Mouse (Mus musculus) layer of hippocampus, adult 18-20 months (tissue): ENCODE measurements around the gene Nrgn. TPM values are rescaled to one million over a fixed set of nuclear protein-coding genes. Genes with fewer than 3 reads are reported as not detected.

Experiments used
- DNase-seq, 2 experiments: peaks; one replicate each; pipeline ENCODE4 v3.0.0; 2022; ENCODE audit warnings: low spot score in 2 of 2
- total RNA-seq, 2 experiments: library from RNA; stranded (reverse); gene quantifications; 2 replicates each; pipeline ENCODE4 v1.2.3; 2021

Nrgn gene
- total RNA-seq, 2 experiments from 2014 or later, result 1,533 to 1,565 TPM

DNA sequence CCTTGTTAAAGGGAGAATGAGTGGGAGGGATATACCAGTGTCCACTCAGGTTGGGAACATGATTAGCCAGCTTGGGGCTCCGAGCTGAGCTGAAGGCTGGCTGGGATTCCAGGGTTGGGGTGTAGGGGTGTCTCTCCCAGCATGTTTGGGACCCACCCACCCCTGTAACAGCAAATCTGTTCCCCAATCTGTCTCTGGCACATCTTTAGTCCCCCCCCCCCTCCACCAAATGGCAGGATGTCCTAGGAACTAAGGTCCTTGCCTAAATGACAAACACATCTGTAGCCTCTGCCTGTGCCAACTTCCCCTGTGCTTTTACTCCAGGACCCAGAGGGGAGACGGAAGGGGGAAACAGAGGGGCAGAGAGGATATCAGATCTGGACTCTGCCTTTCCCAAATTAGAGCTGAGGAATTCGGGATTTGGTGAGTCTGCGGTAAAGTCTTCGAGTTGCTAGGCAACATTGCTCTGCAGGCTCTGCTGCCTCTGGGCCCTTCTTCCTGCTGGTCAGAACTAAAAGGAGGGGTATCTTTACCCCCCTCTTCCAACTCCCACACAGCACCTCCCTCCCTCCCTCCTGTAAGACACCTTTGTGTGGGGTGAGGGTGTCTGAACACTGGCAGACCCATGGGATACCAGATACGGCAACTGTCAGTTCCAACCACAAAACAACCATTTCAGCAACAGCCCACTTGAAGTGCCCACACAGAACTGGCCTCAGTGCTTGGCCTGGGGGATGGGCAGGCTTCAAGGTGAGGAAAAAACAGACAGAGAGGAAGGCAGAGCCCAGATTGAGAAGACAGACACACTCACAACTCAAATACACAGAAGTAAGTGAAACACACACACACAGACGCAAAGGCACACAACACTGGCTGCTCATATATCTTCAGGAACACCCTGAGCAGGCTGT is 2.4 kb upstream of the Nrgn start, which contains the start of gene Siae:
Gene Siae, plus strand, starts transcription at position 861 of the 911 bp plus-strand sequence.
- DNase-seq, result peak in 1 of 2 experiments; percentile 76

DNA sequence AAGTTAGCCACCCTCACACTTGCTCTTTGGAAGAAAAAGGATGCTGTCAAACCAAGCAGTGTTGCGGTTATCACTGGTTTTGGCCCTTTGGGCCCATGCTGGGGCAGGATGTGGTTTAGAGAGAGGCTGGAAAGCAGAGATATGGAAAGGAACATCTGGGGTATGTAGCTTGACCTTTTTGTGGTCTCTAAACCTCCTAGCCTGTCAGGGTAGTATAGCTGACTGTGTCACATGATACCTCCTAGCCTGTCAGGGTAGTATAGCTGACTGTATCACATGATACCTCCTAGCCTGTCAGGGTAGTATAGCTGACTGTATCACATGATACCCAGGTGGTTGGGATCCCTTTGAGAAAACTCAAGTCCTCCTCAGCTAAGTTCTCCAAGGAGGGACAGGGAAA is 1.6 kb upstream of the Nrgn start:
- DNase-seq, result no peak

DNA sequence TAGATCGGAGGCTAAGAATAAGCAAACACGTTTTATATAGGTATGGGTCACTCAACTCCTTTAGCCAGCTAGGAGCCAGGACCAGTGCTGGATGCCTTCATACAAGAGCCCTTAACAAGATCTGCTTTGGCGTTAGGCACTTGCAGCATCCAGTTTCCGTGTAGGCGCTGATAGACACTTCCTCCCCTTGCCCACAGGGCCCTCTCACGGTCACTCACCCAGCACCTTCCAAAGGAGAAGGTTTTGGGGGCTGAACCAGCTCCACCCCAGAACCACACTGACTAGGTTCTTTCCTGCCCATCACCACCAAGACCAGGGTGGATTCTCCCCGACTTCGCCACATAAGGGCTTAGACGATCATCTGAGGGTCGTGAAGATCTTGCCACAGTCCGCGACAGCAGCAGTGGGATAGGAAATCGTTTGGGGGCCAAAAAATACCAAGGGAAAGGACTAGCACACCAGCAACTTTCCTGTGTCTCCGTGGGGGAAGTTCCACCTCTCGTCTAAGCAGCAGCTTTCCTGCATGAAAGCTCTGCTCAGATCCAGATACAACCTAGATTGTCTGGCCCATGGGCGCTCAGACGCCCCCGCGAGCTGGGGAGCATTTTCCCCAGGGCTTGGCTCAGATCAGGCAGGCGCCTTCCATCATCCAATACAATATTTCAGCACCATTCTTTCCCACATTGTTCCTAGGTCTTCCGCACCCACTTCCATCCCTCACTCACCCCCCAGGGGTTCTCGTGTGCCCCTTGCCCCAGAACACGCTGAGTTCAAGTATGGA is 763 bp downstream of the Nrgn start:
- peak in 1 of 2 experiments; percentile 74 for DNase-seq

DNA sequence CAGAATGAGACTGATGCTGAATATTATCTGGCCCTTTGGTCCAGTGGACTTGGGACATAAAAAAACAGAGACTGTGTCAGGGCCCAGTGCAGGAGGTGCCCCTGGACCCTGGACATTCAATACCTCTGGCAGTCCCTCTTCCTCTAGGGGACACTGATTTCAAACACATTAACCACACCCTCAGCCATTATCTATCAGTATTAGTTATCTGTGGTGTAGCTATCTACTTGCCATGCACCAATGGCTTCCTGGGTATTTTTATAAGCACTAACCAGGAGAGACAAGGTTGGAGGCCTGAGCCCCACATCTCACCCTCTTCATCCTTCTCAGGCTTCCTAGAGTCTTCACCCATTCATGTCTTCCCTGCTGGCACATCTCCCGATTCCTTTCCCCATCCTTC is 2.3 kb downstream of the Nrgn start:
- DNase-seq, result peak in 1 of 2 experiments; percentile 26

DNA sequence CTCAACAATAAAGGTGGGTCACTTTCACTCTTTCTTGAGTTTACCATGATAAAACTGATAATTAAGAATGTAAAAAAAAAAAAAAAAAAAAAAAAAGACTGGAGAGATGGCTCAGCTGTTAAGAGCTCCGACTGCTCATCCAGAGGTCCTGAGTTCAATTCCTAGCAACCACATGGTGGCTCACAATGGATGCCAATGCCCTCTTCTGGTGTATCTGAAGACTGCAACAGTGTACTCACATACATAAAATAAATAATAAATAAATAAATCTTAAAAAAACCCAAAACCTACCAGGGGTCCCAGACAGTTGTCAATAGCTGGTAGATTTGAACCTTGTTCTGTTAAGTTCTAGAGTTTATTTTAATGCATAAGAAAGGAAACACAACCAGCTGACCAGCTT is 5.8 kb downstream of the Nrgn start:
- peak in 1 of 2 experiments; percentile 60 for DNase-seq

DNA sequence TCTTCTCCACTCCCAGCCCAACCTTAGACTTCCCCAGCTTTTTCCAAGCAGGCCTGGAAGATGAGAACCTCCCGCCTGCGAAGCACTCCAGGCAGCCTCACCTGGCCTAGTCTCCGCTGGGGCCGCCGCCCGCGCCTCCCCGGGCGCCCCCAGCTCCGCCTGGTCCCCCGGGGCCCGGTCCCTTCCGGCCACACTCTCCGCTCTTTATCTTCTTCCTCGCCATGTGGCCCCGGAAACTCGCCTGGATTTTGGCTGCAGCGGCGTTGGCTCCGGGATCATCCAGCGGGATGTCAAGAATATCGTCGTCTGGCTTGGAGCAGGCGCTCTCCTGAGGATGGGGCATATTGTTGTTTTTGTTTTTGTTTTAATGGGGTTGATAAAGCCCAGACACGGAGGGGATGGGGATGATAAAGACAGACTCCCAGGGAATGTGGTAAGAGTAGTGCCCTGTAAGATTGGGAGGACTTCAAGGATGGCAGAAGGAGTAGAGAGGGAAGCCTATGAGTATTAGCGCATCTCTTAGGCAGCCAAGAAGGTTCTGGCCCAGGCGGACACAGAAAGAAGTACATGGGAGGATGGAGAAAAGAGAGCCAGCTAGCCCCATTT is 6.8 kb downstream of the Nrgn start:
- DNase-seq, result peak in 1 of 2 experiments; percentile 22

DNA sequence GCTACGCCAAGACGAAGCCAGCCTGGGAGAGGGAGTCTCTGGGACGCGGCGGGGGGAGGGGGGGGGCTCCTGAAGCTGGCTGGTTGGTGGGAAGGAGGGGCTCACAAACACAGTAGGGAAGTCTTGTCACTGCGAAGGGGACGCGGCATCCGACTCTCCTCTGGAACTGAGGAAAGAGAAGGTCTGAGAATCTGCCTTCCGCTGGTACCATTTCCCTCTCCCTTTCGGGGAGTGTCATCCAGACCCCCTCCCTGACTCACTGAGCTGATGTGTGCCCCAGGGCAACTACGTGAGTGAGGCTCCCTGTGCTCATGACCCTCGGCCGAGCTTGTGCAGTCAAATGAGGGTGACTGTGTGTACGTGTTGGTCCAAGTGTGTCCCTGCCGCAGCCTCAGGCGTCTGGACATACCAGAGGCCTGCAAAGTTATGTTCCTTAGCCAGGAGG is 7.5 kb downstream of the Nrgn start:
- peak in 1 of 2 experiments; percentile 26 for DNase-seq

DNA sequence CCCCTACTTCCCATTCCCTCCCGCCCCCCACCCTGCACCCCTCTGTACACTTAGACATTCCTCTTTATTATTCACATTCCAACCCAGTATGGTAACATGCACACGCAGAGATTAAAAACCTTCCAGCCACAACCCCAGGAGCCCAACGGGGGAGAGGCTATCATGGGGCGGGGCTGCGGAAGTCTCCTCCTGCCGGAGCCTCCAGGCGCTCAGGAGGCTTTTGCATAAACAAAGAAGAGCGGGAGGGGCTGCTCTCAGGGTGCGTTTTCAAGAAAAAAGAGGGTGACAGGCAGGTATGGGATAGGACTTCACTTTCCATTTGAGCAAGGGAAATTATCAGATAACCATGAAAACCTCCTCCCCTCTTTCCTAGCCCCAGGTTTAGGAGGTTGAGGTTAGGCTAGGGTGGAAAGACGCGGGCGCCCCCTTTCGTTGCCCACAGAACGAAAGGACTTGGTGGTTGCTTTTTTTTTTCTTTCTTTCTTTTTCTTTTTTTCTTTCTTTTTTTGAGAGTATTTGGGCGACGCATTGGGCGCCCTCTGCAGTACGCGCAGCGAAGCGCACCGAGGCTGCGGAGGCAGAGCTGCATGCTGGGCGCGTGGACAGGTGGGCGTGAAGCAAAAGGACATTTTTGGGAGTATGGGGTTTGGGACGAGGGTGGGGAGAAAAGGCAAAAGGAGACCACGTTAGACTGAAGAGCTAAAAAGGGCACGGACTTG is 8.1 kb downstream of the Nrgn start:
- DNase-seq, result peak in 1 of 2 experiments; percentile 81

DNA sequence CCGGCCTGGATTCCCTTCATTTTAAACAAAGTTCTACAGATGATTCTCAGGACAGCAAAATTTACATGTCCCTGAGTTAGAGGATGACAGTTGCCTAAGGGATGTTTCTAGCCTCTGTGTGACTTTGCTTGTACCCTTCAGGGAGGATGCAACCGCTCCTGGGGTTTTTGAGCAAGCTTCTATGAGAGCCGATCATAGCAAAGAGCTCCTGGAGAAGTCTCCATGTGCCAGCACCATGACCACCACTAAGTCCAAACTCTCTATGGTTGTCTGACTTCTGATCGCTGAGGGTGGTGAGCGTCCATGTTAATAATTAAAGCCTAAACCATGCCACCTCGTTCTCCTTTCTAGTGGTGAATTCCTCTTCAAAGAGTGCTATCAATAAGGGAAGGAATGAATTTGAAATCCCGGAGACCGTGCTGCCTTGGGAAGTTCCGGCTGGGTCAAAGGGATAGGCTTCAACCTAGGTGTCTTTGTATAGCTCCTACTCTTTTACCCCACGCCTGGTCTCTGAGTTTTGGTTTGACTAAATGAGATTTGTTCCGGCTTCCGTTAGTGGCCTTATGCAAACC is 8.7 kb downstream of the Nrgn start:
- no peak for DNase-seq

DNA sequence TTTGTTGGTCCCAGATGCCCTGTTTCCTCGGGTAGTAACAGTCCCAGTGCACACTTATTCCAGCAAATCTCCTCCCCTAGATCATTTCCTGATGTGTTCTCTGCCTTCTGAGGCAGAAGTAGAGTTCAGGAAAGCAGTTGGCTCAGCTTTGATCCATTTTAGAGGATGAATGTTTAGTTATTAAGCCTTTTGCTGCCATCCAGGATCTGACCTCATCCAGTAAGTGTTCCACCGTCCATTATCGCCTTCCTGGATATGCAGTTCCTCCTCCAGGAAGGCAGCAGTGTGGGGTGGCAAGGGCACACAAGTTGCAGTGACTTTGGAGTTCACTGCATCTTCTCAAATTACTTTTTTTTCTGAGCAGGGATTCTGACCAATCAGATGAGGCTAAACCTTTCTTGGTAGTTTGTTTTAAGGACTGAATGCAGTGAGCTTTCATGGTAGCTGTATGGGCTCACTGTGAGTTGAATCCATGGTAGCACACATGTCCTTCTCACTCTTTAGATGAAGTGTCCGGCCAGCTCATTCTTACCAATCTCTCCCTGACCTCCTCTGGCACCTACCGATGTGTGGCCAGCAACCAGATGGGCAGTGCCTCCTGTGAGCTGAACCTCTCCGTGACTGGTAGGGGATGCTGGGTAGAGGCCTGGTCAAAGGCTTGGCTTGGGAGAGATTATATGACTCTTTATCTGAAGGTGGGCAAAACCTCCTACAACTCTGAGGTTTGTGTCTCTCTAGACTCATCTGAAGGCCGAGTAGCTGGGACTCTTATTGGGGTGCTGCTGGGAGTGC is 10.7 kb downstream of the Nrgn start:
- DNase-seq, result no peak

DNA sequence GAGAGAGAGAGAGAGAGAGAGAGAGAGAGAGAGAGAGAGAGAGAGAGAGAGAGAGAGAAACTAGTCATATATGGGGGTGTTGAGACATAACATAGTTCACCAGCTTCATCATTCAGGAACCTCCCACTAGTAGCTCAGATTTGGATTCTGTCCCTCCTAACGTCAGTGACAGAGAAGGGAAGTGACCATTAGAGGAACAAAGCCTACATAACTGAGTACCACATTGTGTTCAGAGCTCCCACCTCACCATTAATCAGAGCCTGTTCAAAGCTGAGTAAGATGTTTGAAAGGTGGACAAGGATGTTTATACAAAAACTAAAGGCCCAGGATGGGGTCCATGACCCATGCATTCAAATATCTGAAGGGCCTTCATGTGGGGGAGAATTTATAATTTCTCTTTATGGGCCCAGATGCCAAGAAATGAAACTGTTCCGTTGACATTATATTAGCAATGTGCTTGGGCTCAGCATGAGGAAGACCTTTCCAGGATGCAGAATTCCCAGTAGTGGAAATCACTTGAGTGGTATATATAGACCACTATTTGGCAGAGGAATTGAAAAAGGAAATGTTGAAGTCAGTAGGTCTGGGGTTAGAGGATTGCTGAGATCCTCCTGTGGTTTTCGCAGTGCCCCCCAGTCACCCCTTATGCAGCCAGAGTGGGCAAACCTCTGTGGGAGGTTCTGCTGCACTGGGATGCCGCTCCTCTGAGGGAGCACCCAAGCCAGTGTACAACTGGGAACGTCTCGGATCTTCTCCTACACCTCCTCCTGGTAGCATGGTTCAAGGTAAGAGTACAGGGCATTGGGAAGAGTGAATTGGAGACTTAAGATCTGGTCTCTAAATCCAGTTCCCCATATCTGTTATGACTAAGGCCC is 11.8 kb downstream of the Nrgn start:
- DNase-seq, result peak in 1 of 2 experiments; percentile 21

DNA sequence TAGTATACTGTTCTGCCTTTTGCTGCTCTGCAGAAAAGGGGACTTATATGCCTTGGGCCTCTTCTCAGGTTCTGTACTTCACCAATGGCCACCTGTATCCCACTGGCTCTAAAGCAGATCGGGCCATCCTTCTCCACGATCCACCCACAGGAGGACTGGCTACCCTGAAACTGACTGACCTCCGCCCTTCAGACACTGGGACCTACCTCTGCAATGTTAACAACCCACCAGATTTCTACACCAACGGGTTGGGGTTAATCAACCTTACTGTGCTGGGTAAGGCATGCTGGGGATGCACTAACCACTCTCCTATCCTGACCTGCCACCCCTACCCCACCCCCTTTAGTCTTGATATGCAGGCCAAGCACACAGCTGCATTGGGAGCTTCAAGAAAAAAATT is 12.5 kb downstream of the Nrgn start:
- DNase-seq, result peak in 1 of 2 experiments; percentile 6

DNA sequence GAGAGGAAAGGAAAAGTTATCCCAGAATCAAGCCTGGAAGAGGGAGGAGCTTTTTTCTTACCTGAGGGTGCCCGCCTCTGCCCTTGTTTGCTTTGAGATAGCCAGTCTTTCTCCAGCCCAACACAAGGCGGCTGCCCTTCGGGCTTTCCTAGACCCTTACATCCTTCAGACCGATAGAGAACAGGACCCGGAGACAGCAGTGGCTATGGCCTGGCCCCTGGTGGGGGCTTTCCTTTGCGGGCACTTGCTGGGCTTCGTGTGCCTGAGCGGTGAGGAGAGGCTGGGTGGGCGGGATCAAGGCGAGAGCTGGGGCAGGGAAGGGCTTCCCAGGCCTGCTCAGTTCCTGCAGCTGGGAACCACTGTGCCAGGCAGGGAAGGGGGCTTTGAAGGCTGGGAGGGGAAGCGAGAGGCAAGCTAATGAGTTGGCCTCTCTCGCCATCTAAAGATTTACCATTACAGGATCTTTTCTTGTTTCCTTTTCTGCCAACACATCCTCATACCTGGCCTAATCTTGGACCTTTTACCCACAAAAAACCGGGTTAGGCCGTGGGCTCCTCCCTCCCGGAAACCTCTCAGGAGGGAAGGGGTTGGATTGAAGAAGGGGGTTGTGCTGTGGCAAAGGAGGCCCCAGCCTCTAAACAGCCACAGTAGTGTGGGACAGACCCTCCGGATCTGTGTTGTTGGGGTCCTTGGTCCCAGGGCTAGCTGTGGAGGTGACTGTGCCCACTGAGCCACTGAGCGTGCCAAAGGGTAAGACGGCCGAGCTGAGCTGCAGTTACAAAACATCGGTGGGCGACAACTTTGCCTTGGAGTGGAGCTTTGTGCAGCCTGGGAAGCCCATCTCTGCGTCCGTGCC is 13.3 kb downstream of the Nrgn start, which contains the start of gene Vsig2:
Gene Vsig2, plus strand, starts transcription at position 86 of the 856 bp plus-strand sequence.
- DNase-seq, result no peak

DNA sequence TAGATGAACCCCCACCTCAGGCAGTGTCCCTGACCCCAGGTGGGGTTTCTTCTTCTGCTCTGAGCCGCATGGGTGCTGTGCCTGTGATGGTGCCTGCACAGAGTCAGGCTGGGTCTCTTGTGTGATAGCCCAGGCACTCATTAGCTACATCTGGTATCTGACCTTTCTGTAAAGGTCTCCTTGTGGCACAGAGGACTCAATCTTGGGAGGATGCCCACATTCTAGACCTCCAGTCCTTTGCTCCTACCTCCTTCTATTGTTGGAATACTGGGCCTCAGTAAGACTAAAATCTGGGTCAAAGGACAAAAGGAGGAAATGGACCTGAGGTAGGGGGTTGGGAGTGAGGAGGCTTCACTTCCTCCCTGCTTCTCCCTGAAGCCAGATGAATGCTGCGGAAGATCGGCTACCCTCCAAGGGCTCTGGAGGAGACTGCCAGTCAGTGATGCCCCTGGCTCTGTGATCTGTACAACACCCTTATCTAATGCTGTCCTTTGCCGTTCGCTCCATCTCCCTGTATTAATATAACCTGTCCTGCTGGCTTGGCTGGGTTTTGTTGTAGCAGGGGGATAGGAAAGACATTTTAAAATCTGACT is 14.9 kb downstream of the Nrgn start:
- no peak for DNase-seq

DNA sequence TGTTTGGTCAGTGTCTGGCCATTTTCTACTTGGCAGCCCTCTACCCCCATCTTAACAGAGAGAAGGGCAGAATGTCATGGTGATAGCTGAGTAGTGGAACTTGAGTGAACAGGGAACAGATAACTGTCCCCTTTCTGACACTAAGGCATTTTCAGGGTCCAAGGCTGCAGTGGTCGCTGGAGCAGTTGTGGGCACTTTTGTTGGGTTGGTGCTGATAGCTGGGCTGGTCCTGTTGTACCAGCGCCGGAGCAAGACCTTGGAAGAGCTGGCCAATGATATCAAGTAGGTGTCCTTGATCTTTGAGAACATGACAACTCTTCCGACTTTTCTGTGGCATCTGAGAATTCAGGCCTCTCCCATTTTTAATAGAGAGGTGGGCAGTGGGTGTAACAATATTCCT is 15.9 kb downstream of the Nrgn start:
- no peak for DNase-seq

DNA sequence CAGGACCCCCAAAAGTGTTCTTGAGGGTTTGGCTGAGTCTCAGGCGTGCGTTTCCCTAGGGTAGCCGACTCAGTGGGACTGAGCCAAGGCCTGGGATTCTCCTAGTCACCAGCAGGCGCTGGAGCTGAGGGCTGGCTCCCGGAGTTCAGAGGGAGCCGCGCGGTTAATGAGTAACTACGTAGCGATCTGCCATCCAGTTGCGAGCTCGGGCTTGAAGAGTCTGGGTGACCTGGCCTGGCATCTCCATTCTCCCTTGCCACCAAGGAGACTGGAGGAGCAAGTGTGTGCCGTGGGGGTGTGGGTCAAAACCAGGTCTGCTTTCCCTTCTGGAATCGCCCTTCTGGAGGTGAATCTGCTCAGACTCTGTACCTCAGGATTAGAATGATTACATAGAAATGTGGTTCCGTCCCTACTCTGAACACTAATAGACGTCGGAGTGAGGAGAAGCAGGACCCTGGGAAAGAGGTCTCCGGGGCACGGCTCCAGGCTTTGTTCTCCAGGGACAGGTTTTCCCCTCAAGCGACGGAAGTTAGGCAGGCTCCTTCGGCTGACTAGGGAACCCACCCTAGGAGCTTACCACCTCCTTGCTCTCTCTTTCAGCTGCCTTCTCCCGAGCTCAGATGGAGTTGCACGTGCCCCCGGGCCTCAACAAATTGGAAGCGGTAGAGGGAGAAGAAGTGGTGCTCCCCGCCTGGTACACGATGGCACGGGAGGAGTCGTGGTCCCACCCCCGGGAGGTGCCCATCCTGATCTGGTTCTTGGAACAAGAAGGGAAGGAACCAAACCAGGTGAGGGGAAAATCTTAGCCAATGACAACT is 21.6 kb downstream of the Nrgn start:
- DNase-seq, result peak in 1 of 2 experiments; percentile 30
